Mouse (Mus musculus) ES-E14 (cell line): Measurements from ENCODE around the gene Copa.

ENCODE experiments used
- CHD2 ChIP-seq: IDR thresholded peaks from 2 replicates; pipeline ENCODE4 v1.6.1; 2014; ENCODE audit warnings: mild to moderate bottlenecking, low read depth, low read length, inconsistent platforms
- HCFC1 ChIP-seq: IDR thresholded peaks from 2 replicates; pipeline ENCODE4 v1.6.1; 2012; ENCODE audit warnings: low read length, inconsistent platforms, borderline replicate concordance; ENCODE audit not compliant: insufficient read depth
- ZC3H11A ChIP-seq: IDR thresholded peaks from 2 replicates; pipeline ENCODE4 v1.6.1; 2012; ENCODE audit warnings: low read depth, mild to moderate bottlenecking, inconsistent platforms, low read length, borderline replicate concordance
- ZNF384 ChIP-seq: IDR thresholded peaks from 2 replicates; pipeline ENCODE4 v1.6.1; 2012; ENCODE audit warnings: low read depth, low read length, inconsistent platforms

DNA sequence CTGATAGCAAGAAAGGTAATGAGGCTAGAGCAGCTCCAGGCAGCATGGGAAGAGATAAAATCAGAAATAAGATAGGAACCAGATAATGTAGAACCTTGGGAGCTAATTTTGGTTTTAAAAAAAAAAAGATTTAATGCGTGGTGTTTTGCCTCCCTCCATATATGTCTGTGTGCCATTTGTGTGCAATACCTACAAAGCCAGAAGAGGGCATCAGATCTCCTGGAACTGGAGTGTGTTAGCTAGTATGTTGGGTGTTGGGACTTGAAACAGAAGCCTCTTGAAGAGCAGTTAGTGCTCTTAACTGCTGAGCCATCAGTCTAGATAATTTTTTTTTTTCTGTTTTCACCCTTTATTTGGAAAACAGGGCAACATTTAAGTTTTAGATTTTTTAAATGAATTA is 61.2 kb downstream of the Copa start:
- TF ChIP-seq ZC3H11A (no peak), ZNF384 (no peak), HCFC1 (no peak), CHD2 (no peak)
